Mouse (Mus musculus): Measurements from ENCODE around the gene Btbd16.

The Btbd16 gene

DNA sequence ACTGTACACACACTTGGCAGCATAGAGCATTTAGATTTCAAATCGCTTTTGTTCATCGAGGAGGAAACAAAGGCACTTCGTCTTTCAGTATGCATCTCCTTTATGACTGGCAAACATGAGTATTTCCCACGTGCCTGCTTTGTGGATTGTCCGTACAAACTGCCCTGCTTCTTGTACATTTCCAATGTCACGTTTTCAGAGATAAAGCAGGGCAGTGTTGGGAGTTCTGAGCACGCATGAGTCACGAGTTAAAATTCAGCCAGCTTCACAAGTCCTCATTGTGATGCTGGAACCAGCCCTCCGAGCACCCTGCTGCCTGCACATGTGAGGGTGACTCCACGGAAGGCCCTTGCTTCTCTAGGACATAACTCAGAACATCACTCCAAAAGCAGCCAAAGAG, 45.8 kb downstream of the Btbd16 start:
- DNase-seq: no peak

DNA sequence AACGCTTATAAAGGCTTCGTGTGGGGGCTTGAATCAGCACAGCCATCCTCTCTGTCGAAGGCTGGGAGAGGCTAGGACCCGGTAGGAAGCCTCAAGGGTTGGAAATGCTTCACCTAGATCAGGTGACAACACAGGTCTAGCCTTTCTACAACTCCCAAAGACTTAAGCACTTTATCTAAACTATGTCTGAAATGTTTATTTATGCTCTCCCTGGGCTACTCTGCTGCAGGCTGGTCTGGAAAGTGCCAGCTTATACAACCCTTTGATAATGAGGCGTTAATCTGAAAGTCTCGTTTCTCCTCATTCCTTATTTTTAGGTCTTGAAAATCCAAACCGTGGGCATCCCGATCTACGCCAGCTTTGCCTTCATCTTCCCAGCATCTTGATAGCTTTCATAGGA, 50.1 kb downstream of the Btbd16 start:
- no peak for DNase-seq

DNA sequence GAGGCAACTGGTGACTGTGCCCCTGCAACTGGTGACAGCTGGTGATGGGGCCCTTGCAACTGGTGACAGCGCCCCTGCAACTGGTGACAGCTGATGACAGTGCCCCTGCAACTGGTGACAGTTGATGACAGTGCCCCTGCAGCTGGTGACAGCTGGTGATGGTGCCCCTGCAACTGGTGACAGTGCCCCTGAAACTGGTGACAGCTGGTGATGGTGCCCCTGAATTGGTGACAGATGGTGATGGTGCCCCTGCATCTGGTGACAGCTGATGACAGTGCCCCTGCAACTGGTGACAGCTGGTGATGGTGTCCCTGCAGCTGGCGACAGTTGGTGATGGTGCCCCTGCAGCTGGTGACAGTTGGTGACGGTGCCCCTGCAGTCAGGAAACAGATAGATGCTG, 52.5 kb downstream of the Btbd16 start:
- no peak for DNase-seq

DNA sequence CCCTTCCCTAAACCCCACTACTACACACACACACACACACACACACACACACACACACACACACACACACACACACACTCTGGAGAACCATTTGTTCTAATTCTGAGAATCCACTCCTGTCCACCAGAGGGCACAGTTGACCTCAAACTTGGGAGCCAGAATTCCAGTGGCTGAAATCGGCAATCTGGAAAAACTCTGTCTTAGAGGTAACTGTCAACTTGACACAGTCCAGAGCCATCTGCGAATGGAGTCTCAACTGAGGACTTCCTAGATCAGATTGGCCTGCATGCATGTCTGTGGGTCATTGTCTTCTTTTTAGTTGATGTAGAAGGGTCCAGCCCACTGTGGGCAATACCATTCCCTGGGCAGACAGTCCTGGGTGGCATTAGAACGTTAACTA, 53.6 kb downstream of the Btbd16 start:
- DNase-seq: peak; percentile 40

DNA sequence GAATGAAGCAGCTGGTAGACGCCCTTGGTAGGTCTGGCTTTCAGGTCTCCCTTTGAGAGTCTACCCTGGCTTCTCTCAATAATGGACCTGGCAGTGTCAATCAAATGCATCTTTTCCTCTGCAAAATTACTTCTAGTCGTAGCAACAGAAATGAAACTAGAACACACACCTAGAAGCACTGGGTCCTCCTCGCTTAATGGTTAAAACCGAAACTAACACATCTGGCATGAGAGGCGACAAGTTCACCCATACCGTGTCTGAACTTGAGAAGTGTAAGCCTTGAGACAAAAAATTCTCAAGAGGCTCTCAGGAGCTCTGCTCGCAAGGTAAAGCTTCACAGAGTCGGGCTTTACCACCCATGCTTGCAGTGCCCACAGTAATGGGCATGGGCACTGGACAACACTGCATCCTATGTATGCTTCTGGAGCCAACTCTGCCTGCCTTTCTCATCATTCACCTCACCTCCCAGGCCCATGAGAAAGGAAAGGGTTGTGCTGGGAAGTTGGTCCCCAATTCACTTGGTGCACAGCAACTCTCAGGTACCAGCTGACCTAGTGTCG, 54.1 kb downstream of the Btbd16 start:
- DNase-seq: no peak

DNA sequence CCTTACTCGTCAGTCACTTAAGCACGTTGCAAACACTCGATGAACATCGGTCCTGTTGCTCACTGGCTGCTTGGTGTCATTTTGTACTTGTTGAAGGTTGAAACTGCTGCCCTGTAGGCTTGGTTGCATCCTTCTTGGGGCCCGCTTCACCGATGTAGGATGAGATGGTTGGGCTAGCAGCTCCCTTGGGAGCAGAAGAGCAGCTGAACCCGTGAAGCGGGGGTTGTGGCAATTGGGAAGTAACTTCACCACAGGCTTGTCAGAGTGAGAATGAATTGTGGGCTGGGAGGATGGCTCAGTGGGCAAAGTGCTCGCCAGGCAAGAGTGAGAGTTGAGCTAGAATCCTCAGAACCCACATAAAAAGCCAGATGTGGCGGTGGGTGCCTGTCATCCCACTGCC, 54.6 kb downstream of the Btbd16 start:
- DNase-seq: no peak

DNA sequence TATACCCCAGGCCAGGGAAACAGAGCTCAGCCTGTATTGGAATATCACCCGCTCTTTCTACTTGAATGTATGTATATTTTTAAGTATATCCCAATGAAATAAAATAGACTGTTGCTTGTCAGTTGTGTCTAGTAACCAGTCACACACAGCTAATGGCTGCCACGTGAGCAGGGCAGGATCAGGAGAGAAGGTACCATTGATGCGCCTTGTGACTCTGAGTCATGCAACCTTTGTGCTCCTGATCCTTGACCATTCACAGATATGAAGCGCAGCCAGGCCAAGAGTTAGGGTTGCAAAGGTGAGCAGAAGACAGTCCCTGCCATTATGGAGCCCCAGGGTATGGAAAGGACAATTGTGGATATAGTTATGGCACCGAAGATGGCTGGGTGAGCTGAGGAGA, 57.7 kb downstream of the Btbd16 start:
- DNase-seq: peak; percentile 85

DNA sequence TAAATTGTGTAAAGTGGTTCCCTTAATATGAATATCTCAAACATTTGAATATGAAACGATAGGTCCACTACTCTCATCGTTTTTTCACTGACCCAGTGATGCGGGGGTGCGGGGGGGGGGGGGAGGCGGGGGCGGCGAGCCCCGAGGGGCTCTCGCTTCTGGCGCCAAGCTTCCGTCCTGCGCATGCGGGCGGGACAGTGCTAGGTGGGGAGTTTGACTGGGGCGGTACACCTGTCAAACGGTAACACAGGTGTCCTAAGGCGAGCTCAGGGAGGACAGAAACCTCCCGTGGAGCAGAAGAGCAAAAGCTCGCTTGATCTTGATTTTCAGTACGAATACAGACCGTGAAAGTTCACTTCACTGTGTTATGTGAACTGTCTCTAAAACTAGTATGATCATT, 60.4 kb downstream of the Btbd16 start:
- DNase-seq: no peak

DNA sequence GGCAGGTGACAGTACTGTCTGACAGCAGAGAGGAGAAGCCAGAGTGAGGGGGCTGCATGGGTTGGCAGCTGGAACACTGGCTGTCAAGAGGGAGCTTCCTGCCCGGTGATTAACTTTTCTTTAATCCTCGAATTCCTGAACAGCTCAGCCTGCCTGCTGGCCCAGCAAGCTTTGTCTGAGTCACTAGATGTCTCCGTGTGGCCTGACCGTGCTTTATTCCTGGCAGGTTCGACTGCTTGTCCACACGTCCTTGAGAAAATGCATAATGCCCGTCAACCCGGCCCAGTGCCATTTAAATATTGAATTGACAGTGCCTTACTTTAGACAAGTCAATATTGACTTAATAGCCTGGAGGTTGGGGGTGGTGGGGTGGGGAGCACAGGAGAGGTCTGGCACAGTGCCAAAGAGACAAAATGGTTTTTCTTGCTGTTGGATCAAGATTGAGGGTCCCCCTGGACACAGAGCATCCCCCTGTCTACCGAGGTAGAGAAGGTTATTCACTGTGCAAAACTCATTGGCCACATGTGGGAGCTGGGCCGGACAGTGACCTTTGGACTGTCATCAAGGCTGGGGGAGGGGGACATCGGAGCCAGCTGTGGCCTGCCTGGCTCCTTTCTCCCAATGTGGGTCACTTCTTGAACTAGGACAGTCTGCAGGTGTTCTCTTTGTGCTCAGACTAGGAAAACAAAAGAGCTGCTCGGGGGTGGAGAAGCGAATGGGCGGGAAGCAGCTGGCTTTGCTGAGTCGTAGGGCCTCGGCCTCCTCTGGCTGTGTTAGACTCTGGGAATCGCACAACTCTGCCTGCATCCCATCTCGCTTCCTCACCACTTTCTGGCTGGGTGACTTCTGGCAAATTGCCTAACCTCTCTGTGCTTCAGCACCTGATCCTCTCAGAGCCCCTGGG, 61.3 kb downstream of the Btbd16 start:
- DNase-seq: peak; percentile 69

DNA sequence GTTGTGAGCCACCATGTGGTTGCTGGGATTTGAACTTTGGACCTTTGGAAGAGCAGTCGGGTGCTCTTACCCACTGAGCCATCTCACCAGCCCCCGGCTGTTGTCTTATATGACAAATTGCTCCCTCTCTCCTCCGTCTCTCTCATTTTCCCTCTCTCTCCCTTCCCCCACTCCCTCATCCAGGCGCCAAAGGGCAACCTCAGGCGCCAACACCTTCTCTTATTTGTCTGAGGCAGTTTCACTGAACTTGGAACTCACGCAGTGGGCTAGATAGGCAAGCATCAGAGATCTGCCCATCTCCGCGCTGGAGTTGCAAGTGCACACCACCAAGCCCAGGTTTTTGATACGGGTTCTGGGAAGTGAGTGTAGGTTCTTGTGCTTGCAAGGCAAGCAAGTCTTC, 62.2 kb downstream of the Btbd16 start:
- peak; percentile 62 for DNase-seq

DNA sequence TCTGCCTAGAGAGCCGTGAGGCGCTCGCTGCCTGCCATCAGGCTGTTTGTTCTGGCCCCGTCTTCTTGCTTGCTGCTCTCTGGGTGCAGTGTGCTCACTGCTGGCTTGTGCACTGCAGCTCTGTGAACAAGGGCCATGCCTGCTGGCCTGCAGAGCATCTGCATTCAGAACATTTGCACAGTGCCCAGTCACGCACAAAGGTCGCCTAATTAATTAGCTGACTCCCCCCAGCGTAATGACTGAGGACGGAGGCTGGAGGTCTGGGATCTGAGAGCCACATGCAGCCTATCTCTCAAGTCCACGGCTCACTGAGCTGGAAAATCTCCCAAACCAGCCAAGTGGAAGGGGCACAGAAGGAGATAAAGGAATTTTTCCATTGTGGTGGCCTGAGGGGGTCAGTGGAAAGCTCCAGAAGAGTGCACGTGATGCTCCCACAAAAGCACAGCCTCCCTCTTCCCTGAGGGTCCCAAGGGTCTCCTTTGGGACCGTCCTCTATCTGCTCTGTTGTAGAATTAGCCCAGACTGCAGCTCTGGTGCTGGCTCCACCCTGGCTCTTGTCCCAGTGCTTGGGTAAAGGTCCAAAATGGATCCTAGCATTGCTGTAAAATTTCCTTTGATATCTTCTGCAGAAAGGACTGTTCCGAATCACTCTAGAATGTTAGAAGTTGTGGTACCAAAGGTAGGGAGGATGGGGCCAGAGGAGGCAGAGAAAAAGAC, 64.2 kb downstream of the Btbd16 start:
- DNase-seq: peak; percentile 94

DNA sequence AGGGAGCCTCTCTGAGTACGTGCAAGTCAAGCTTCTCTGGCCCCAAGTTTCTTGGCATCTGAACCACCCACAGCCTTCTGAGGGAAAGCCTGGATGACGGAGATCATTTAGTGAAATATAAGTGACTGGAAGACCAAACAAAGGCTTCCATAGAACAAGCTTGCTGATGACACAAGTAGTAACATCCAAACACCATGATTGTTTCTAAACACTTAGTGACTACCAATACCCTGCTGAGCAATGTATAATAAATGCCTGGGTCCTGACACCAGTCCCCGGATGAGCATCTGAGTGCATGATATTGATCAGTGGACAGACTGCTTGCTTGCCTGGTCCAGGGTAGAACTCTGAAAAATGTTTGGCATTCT, 64.8 kb downstream of the Btbd16 start:
- no peak for DNase-seq

DNA sequence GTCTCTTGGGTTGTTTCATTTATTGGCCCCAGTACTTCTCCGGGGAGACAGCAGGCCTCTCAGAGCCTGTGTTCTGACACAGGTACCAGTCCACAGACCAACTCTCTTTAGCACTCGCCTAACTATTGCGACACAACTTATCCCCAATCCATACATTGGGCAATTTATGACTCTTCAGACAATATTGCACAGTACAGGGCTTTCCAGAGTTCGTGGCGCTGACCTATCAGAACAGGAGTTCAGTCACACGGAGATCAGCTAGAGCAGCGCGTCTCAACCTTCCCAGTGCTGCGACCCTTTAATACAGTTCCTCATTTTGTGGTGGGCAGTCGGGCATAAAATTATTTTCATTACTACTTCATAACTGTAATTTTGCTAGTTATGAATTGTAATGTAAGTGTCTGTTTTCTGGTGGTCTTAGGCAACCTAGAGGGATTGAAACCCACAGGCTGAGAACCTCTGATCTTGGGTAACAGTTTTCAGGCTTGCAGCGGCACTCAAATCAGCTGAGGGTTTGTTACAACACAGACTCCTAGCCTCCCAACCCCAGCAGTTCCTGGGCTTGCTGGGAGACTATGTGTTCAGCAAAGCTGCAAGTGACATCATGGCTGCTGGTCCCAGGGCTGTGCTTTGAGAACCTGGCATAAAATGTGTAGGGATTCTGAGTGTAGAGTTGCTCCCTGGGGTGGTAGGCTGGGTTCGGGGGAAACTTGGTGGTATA, 65.7 kb downstream of the Btbd16 start:
- DNase-seq: no peak

DNA sequence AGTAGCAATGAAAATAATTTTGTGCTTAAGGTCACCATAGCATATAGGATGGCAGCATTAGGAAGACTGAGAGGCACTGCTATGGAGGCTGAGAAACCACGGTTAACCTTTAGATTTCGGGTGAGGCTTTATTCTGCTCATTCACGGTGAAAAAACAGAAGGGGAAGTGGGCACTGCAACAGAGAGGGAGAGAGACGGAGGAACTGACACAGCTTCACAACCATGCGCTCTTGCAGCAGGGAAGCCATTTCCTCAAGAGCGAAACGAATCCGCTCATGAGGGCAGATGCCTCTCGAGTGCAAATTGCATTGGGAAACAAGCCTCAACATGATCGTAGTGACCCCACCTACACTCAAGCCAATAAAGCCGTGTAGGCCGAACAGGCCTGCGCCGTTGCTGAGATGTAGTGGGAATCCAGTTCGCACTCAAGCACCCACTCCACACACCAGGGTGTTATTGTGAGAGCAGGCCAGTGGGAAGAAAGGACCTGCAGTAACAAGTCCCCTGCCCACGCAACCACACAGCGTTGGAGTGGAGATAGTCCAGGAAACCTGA, 73.4 kb downstream of the Btbd16 start:
- no peak for DNase-seq

DNA sequence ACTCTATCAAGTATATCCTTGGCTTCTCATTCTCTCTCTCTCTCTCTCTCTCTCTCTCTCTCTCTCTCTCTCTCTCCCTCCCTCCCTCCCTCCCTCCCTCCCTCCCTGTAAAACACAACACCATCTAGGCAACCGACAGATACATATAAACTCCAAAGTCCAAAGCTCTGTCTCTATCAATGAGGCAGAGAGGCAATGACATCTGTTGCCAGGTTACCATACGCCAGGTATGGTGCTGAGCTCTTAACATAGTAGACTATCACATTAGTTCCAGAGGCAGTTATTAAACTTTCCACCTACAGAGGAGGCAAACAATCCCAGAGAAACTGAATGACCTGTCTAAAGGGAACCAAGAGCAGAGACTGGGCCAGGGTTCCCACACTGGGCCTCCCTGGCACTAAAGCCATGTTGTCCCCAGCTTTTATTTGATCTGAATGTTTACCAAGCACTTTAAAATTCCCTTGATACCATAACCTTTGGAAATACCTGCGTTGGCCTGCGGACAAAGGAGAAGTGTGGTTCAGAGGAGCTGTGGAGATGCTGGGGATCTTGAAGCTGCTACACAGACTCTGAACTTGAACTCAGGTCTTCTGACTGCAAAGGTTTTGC, 80.9 kb downstream of the Btbd16 start:
- DNase-seq: no peak

DNA sequence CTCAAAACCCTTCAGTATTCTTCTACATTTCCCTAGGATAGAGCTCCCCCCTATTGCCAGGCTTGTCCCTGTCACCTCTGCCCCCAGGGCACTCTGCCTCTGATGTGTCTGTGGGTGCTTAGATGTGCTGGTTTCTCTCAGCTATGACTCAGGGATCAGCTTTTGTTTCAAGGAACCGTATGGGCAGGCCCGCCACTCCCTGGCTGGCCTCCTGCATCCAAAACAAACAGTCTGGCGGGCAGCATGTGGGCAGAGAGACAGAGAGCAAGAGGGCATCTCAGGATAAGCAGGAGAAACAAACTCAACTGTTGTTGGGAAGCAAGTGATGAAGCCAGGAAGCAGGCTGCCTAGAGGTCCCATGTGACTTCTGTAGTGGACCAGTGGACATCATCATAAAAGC, 81.8 kb downstream of the Btbd16 start:
- peak; percentile 38 for DNase-seq

DNA sequence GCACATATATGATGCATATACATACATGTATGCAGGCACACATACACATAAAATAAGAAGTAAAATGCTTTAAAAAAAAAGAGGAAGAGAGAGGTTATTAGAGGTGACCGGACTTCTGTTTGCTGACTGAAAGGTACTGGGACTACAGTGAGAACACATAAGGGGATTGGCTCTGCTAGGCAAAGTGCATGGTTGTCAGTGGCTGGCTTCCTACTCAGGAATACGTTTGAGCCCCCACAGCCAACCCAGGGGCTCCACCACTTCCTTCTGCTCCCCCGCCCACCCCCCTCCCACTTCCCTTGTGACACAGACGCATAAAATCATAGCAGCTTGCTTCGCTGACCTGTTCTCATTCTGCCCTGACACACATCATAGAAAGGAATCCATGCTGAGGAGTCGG, 84.1 kb downstream of the Btbd16 start:
- DNase-seq: no peak

DNA sequence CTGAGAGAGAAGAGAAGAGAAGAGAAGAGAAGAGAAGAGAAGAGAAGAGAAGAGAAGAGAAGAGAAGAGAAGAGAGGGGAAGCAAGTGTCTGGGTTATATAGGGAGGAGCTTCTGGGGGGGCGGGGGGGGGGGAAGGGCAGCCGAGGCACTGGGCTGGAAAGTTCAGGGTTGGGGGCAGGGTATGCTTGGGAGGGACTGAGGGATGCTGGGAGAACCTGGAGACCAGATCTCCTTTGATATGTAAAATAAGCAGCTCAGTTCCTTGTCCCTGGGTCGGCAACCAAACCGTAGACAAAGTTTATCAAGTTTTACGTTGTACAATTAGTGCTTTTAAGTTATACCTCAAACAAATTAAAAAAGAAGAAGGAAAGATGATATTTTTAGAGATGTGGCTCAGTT, 86.1 kb downstream of the Btbd16 start:
- no peak for DNase-seq

DNA sequence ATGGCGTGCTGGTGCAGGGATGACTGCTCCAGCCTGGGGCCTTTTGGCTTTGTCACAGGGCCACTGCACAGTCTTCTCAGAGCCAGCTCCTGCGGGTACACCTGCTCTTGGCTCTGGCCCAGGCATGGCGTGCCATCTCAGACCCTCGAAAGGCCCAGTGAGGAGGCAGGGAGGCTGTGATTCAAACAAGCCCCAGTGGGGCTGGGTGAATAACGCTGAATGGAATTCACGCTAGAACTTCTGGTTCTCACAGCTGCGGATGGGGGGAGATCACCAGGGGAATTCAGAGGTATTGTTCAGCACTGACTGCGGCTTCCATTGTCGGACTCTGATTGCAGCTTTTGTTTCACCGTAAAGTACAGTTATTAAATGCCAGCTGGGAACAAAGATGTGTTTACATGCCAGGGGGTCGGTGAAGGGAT, 86.9 kb downstream of the Btbd16 start:
- no peak for DNase-seq

DNA sequence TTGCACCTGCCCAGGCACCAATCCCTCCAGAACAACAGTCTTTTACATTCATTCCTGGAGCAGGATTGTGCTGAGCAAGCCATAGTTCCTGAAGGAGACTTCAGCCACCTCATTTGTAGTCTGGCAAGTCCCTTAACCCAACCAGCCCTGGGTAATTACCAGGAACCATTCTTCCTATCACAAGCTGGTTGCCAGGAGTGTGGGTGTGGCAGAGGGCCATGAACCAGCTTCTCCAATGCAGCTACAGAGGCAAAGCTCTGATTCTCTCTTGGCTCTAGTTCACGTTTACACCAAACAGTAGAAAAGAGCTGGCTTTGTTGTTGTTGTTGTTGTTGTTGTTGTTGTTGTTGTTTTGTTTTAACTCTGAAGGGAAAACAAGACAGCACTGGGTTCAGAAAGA, 88.6 kb downstream of the Btbd16 start:
- DNase-seq: peak; percentile 49

DNA sequence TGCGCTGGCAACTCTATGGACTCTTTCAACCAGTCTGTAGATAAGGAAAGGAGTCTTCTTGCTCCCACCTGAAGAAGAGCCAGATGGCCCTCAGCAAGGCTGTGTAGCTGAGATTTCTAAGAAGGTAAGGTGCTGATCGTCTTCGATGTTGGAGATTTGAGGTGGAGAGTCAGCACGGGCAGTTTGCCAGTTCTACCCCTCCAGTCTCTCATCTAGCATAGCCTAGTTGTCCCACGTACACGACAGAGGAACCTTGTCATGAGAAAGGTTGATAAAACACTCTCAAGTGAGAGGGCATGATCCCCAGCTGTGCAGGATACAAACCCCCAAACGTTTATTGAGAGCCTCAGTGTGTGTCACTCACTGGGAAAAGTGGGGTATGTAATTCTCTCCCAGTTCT, 90.8 kb downstream of the Btbd16 start:
- no peak for DNase-seq

All from kidney, adult 11 months (tissue).